Mouse (Mus musculus) layer of hippocampus, postnatal 10 days (tissue): ENCODE results near the gene Enpep. TPM values are rescaled to one million over a fixed set of nuclear protein-coding genes. Genes with fewer than 3 reads are reported as not detected.

Source experiments
- total RNA-seq, 2 experiments: library from RNA; stranded (reverse); gene quantifications; 2 replicates each; pipeline ENCODE4 v1.2.3; 2021

Enpep gene
- total RNA-seq, 2 experiments from 2014 or later = 1.8 to 1.9 TPM

Other genes with a start within 250 kb of the Enpep start
- gene Pitx2, start 132.8 kb downstream of the Enpep start, total RNA-seq = not detected
- 10 to 100 TPM; 53.8 to 55.6 TPM for gene Elovl6, start 199.6 kb upstream of the Enpep start, total RNA-seq